Mouse (Mus musculus) layer of hippocampus, adult 8-10 months (tissue): ENCODE measurements around the gene Tnfsf10. TPM values are rescaled to one million over a fixed set of nuclear protein-coding genes. Genes with fewer than 3 reads are reported as not detected.
A peak's percentile ranks its signal among the peaks of the same experiment; 100 is the strongest.

Experiments
- DNase-seq, 2 experiments: peaks; one replicate each; pipeline ENCODE4 v3.0.0; 2022; ENCODE audit warnings: low spot score in 2 of 2
- total RNA-seq, 4 experiments: library from RNA; stranded (reverse); gene quantifications; 2 replicates each; pipeline ENCODE4 v1.2.4; 2022

Tnfsf10 gene
- total RNA-seq, 4 experiments from 2014 or later: 1.4 to 2.8 (median 2.2) TPM

GRCm38 (mm10) chr3:27302339-27303022 lies 14.3 kb upstream of the Tnfsf10 start:
- no peak for DNase-seq

GRCm38 (mm10) chr3:27306815-27307214 lies 10.0 kb upstream of the Tnfsf10 start:
- DNase-seq: no peak

GRCm38 (mm10) chr3:27310973-27311372 lies 5.9 kb upstream of the Tnfsf10 start:
- DNase-seq: peak; percentile 14 to 15

GRCm38 (mm10) chr3:27311475-27311874 lies 5.4 kb upstream of the Tnfsf10 start:
- no peak for DNase-seq

- no peak for DNase-seq
These were observed 2.2 kb upstream of the Tnfsf10 start for GRCm38 (mm10) chr3:27314506-27315164.

- DNase-seq: no peak
These were observed 628 bp downstream of the Tnfsf10 start for GRCm38 (mm10) chr3:27317288-27318024.

- DNase-seq: no peak
These were observed 2.8 kb downstream of the Tnfsf10 start for GRCm38 (mm10) chr3:27319650-27320049.

GRCm38 (mm10) chr3:27320613-27321495 lies 4.0 kb downstream of the Tnfsf10 start:
- no peak for DNase-seq

- DNase-seq: no peak
These were observed 5.8 kb downstream of the Tnfsf10 start for GRCm38 (mm10) chr3:27322591-27322990.

- DNase-seq: no peak
These were observed 6.7 kb downstream of the Tnfsf10 start for GRCm38 (mm10) chr3:27323551-27323950.

- DNase-seq: no peak
These were observed 9.9 kb downstream of the Tnfsf10 start for GRCm38 (mm10) chr3:27326633-27327191.

- DNase-seq: no peak
These were observed 13.9 kb downstream of the Tnfsf10 start for GRCm38 (mm10) chr3:27330706-27331105.

GRCm38 (mm10) chr3:27338437-27338836 lies 21.6 kb downstream of the Tnfsf10 start:
- DNase-seq: peak in 1 of 2 experiments; percentile 42

- no peak for DNase-seq
These were observed 22.1 kb downstream of the Tnfsf10 start for GRCm38 (mm10) chr3:27338887-27339286.

GRCm38 (mm10) chr3:27340757-27341156 lies 23.9 kb downstream of the Tnfsf10 start:
- no peak for DNase-seq

GRCm38 (mm10) chr3:27342462-27342861 lies 25.6 kb downstream of the Tnfsf10 start:
- no peak for DNase-seq

- no peak for DNase-seq
These were observed 28.7 kb downstream of the Tnfsf10 start for GRCm38 (mm10) chr3:27345526-27345925.

GRCm38 (mm10) chr3:27348462-27348861 lies 31.6 kb downstream of the Tnfsf10 start:
- DNase-seq: peak; percentile 76 to 79

- no peak for DNase-seq
These were observed 34.3 kb downstream of the Tnfsf10 start for GRCm38 (mm10) chr3:27351105-27351504.

GRCm38 (mm10) chr3:27359100-27359720 lies 42.4 kb downstream of the Tnfsf10 start:
- no peak for DNase-seq
